Comparison of ENCODE assay signal across 30 mouse cellular contexts in genomic region chr8:83611921-83612320, GRCm38 (mm10). TPM values are rescaled to one million over a fixed set of nuclear protein-coding genes. Genes with fewer than 3 reads are reported as not detected.
A peak's percentile ranks its signal among the peaks of the same experiment; 100 is the strongest.
DNase-seq lines count a peak whose midpoint lies in the region; ATAC-seq lines count a peak whose summit lies in the region.
"Had no signal": no experiment of that assay in that cellular context is flagged by ENCODE, and none has a peak within 500 bp of the region (broad histone marks: within the 10 kb centered on the region; RNA-seq: fewer than 3 reads in every experiment).

No protein-coding gene starts in this region.

- no peak overlapping the region for H3K4me2 ChIP-seq in forebrain, embryonic 11.5 days (ENCODE audit: low read depth, low read length, severe bottlenecking)
- no peak overlapping the region for H3K4me2 ChIP-seq in forebrain, embryonic 12.5 days
- H3K4me2 ChIP-seq: embryonic facial prominence, embryonic 13.5 days; heart, embryonic 15.5 days; hindbrain, embryonic 12.5 days; midbrain, embryonic 13.5 days; neural tube, embryonic 15.5 days had no signal

- no peak overlapping the region for H3K9ac ChIP-seq in forebrain, embryonic 11.5 days (ENCODE audit: low read length)
- no peak overlapping the region for H3K9ac ChIP-seq in forebrain, embryonic 12.5 days
- H3K9ac ChIP-seq: embryonic facial prominence, embryonic 13.5 days; forebrain, postnatal 0 days; heart, embryonic 15.5 days; hindbrain, embryonic 12.5 days; midbrain, embryonic 13.5 days; neural tube, embryonic 15.5 days had no signal

- H3K27me3 ChIP-seq in forebrain, embryonic 11.5 days (ENCODE audit: control insufficient read depth, insufficient read depth, low read length): no peaks in the 10 kb centered on the region
- no peaks in the 10 kb centered on the region for H3K27me3 ChIP-seq in forebrain, embryonic 12.5 days
- H3K27me3 ChIP-seq: CH12.LX; embryonic facial prominence, embryonic 13.5 days; heart, embryonic 15.5 days; hindbrain, embryonic 12.5 days; midbrain, embryonic 13.5 days; neural tube, embryonic 15.5 days had no signal

- H3K4me3 ChIP-seq in forebrain, embryonic 11.5 days (ENCODE audit: low read depth, low read length): no peak overlapping the region
- no peak overlapping the region for H3K4me3 ChIP-seq in forebrain, embryonic 12.5 days (replicated peaks)
- H3K4me3 ChIP-seq: embryonic facial prominence, embryonic 13.5 days; forebrain, embryonic 10.5 days; heart, embryonic 10.5 days; heart, embryonic 15.5 days; hindbrain, embryonic 12.5 days; midbrain, embryonic 13.5 days; neural tube, embryonic 15.5 days had no signal

- ATAC-seq in forebrain, embryonic 11.5 days (replicated peaks; ENCODE audit: low FRiP score): no peak
- ATAC-seq in forebrain, embryonic 12.5 days (ENCODE audit: low FRiP score): no peak
- ATAC-seq: forebrain, postnatal 0 days; hindbrain, postnatal 0 days; intestine, postnatal 0 days; lung, postnatal 0 days; midbrain, embryonic 13.5 days had no signal

- peaks cover 5% of the 10 kb centered on the region for H3K4me1 ChIP-seq in forebrain, embryonic 11.5 days (replicated peaks; ENCODE audit: control insufficient read depth, insufficient read depth, low read length)
- H3K4me1 ChIP-seq in forebrain, embryonic 12.5 days: peaks cover 26% of the 10 kb centered on the region

- 97% methylated on average over 4 of the region's 4 CpGs for WGBS in forebrain, embryonic 11.5 days
- WGBS in forebrain, embryonic 12.5 days: 89% methylated on average over 4 of the region's 4 CpGs

- H3K27ac ChIP-seq in forebrain, embryonic 11.5 days (ENCODE audit: low read depth, low read length): no peak overlapping the region
- H3K27ac ChIP-seq in forebrain, embryonic 12.5 days: no peak overlapping the region
- H3K27ac ChIP-seq: embryonic facial prominence, embryonic 13.5 days; forebrain, embryonic 10.5 days; heart, embryonic 10.5 days; heart, embryonic 15.5 days; hindbrain, embryonic 12.5 days; hindbrain, postnatal 0 days; midbrain, embryonic 13.5 days; neural tube, embryonic 15.5 days had no signal

- H3K36me3 ChIP-seq in forebrain, embryonic 11.5 days (ENCODE audit: control insufficient read depth, insufficient read depth, low read length): peaks cover 18% of the 10 kb centered on the region
- H3K36me3 ChIP-seq in forebrain, embryonic 12.5 days (replicated peaks): peaks cover 48% of the 10 kb centered on the region

- peak; percentile 39 for DNase-seq in forebrain, embryonic 11.5 days (ENCODE audit: low spot score)
- peak; percentile 36 for DNase-seq in testis, postnatal 10 days (ENCODE audit: low spot score)
- DNase-seq in testis, postnatal 14 days (ENCODE audit: low spot score): no peak
- peak; percentile 94 for DNase-seq in thymus, postnatal 0 days (ENCODE audit: low spot score)
- peak; percentile 74 for DNase-seq in thymus, postnatal 4 days
- DNase-seq in layer of hippocampus, adult 8-10 months (ENCODE audit: low spot score in 2 of 2): no peak
- no peak for DNase-seq in right cerebral cortex, adult 18-20 months
- DNase-seq: adrenal gland, adult 8-10 months; cerebellum, adult 11 months; cerebellum, adult 9-11 months; forebrain, postnatal 0 days; kidney, adult 9 months; kidney, postnatal 10 days; layer of hippocampus, adult 9-11 months; lung, adult 18-20 months; retina, postnatal 1 day; right cerebral cortex, postnatal 25 days; spleen, adult 18-20 months had no signal

- no peaks in the 10 kb centered on the region for H3K9me3 ChIP-seq in forebrain, embryonic 11.5 days (ENCODE audit: control insufficient read depth, low read length)
- H3K9me3 ChIP-seq in forebrain, embryonic 12.5 days: no peaks in the 10 kb centered on the region
- H3K9me3 ChIP-seq: embryonic facial prominence, embryonic 13.5 days; forebrain, embryonic 10.5 days; heart, embryonic 10.5 days; heart, embryonic 15.5 days; hindbrain, embryonic 12.5 days; midbrain, embryonic 13.5 days; neural tube, embryonic 15.5 days had no signal

RNA-seq across cellular contexts. Expression of gene Dnajb1, which starts 3.9 kb away (rescaled TPM):
- 73.8 and 78.5 TPM in 2 replicates for polyA plus RNA-seq in forebrain, embryonic 11.5 days (2014; fragmentation: Nextera tagmentation; extraction: Ambion mirVana)
- polyA plus RNA-seq in forebrain, embryonic 12.5 days (2016; fragmentation: Nextera tagmentation; extraction: Ambion mirVana): 63.0 and 67.3 TPM in 2 replicates
- 71.2 and 92.9 TPM in 2 replicates for polyA plus RNA-seq in thymus, postnatal 0 days (2015; fragmentation: Nextera tagmentation; extraction: Ambion mirVana)
- 10 to 100 TPM; 30.9 to 52.4 (median 41.9) TPM for total RNA-seq in layer of hippocampus, adult 8-10 months (2022)

RNA-seq across cellular contexts. Expression of gene Tecr, which starts 4.2 kb away (rescaled TPM):
- 550 and 611 TPM in 2 replicates for polyA plus RNA-seq in forebrain, embryonic 11.5 days (2014; fragmentation: Nextera tagmentation; extraction: Ambion mirVana)
- polyA plus RNA-seq in forebrain, embryonic 12.5 days (2016; fragmentation: Nextera tagmentation; extraction: Ambion mirVana): 541 and 550 TPM in 2 replicates
- polyA plus RNA-seq in thymus, postnatal 0 days (2015; fragmentation: Nextera tagmentation; extraction: Ambion mirVana): 315 and 341 TPM in 2 replicates
- total RNA-seq in layer of hippocampus, adult 8-10 months (2022): 100 to 1,000 TPM; 568 to 585 (median 584) TPM

RNA-seq across cellular contexts. Expression of gene Gipc1, which starts 40.6 kb away (rescaled TPM):
- polyA plus RNA-seq in forebrain, embryonic 11.5 days (2014; fragmentation: Nextera tagmentation; extraction: Ambion mirVana): 217 and 231 TPM in 2 replicates
- polyA plus RNA-seq in forebrain, embryonic 12.5 days (2016; fragmentation: Nextera tagmentation; extraction: Ambion mirVana): 201 and 214 TPM in 2 replicates
- 89.3 and 90.6 TPM in 2 replicates for polyA plus RNA-seq in thymus, postnatal 0 days (2015; fragmentation: Nextera tagmentation; extraction: Ambion mirVana)
- total RNA-seq in layer of hippocampus, adult 8-10 months (2022): 10 to 100 TPM; 47.3 to 56.1 (median 52.2) TPM

RNA-seq across cellular contexts. Expression of gene Ndufb7, which starts 45.5 kb away (rescaled TPM):
- polyA plus RNA-seq in forebrain, embryonic 11.5 days (2014; fragmentation: Nextera tagmentation; extraction: Ambion mirVana): 333 and 339 TPM in 2 replicates
- 356 and 359 TPM in 2 replicates for polyA plus RNA-seq in forebrain, embryonic 12.5 days (2016; fragmentation: Nextera tagmentation; extraction: Ambion mirVana)
- 503 and 517 TPM in 2 replicates for polyA plus RNA-seq in thymus, postnatal 0 days (2015; fragmentation: Nextera tagmentation; extraction: Ambion mirVana)
- 100 to 1,000 TPM in 3 of 4 experiments, 10 to 100 TPM in 1; 97.6 to 159 (median 131) TPM for total RNA-seq in layer of hippocampus, adult 8-10 months (2022)

RNA-seq across cellular contexts. Expression of gene Ptger1, which starts 54.6 kb away (rescaled TPM):
- polyA plus RNA-seq in forebrain, embryonic 11.5 days (2014; fragmentation: Nextera tagmentation; extraction: Ambion mirVana): 0.47 and 0.60 TPM in 2 replicates
- polyA plus RNA-seq in forebrain, embryonic 12.5 days (2016; fragmentation: Nextera tagmentation; extraction: Ambion mirVana): 0.91 and 0.96 TPM in 2 replicates
- polyA plus RNA-seq in thymus, postnatal 0 days (2015; fragmentation: Nextera tagmentation; extraction: Ambion mirVana): 0.42 and 0.82 TPM in 2 replicates
- total RNA-seq in layer of hippocampus, adult 8-10 months (2022): 1 to 10 TPM in 2 of 4 experiments, under 1 TPM in 2; 0.74 to 1.3 (median 1.1) TPM

Comparison
In these comparisons a context has a peak if more than half of its experiments do, and no peak if none do; other contexts are left out.
1. DNase-seq: peak in forebrain, embryonic 11.5 days (single experiment), testis, postnatal 10 days (single experiment), thymus, postnatal 0 days (single experiment) and thymus, postnatal 4 days (single experiment); none in testis, postnatal 14 days (single experiment), layer of hippocampus, adult 8-10 months (0 of 2) and right cerebral cortex, adult 18-20 months (single experiment).